Mouse (Mus musculus): ENCODE measurements at regions not wholly inside any gene's neighbourhood (a gene's known extent, or its start where the extent isn't known, plus 50 kb on each side); places are given as distances from the start of the nearest gene placed in this dataset.
A peak's percentile ranks its signal among the peaks of the same experiment; 100 is the strongest.
"Not testable (repeated sequence)": the region's sequence is repeated elsewhere in the genome, so short reads cannot be mapped to it uniquely, and the experiment has no call there.

GRCm38 (mm10) chr1:88752332-88752731 is 50.3 kb upstream of the Arl4c start:
- peak; percentile 51 to 68 for DNase-seq

- peak; percentile 82 to 83 for DNase-seq
Measured at GRCm38 (mm10) chr1:88756658-88757057, 54.6 kb upstream of the Arl4c start.

- peak; percentile 54 to 68 for DNase-seq
Measured at GRCm38 (mm10) chr1:88757162-88757561, 55.1 kb upstream of the Arl4c start.

- DNase-seq: peak; percentile 72 to 77
Measured at GRCm38 (mm10) chr1:88757746-88758145, 55.7 kb upstream of the Arl4c start.

- DNase-seq: no peak
Measured at GRCm38 (mm10) chr1:88760643-88761042, 58.6 kb upstream of the Arl4c start.

- DNase-seq: no peak
Measured at GRCm38 (mm10) chr1:88761121-88761520, 59.1 kb upstream of the Arl4c start.

GRCm38 (mm10) chr1:88763725-88764364 is 61.8 kb upstream of the Arl4c start:
- DNase-seq: peak; percentile 29 to 48

GRCm38 (mm10) chr1:88764478-88764877 is 62.5 kb upstream of the Arl4c start:
- no peak for DNase-seq

- DNase-seq: no peak
Measured at GRCm38 (mm10) chr1:88777009-88777408, 75.0 kb upstream of the Arl4c start.

- no peak for DNase-seq
Measured at GRCm38 (mm10) chr1:88780262-88780661, 78.2 kb upstream of the Arl4c start.

GRCm38 (mm10) chr1:88783083-88783482 is 81.1 kb upstream of the Arl4c start:
- DNase-seq: no peak

- no peak for DNase-seq
Measured at GRCm38 (mm10) chr1:88784866-88785620, 83.0 kb upstream of the Arl4c start.

GRCm38 (mm10) chr1:88786066-88786465 is 84.0 kb upstream of the Arl4c start:
- no peak for DNase-seq

GRCm38 (mm10) chr1:88790674-88791073 is 88.7 kb upstream of the Arl4c start:
- DNase-seq: no peak

- DNase-seq: no peak
Measured at GRCm38 (mm10) chr1:88794926-88795325, 92.9 kb upstream of the Arl4c start.

GRCm38 (mm10) chr1:88798473-88798872 is 96.5 kb upstream of the Arl4c start:
- no peak for DNase-seq

- no peak for DNase-seq
Measured at GRCm38 (mm10) chr1:88798874-88799273, 96.9 kb upstream of the Arl4c start.

GRCm38 (mm10) chr1:88799343-88799742 is 97.3 kb upstream of the Arl4c start:
- no peak for DNase-seq

- no peak for DNase-seq
Measured at GRCm38 (mm10) chr1:88799789-88800188, 97.8 kb upstream of the Arl4c start.

- peak; percentile 32 to 45 for DNase-seq
Measured at GRCm38 (mm10) chr1:88800411-88800810, 98.4 kb upstream of the Arl4c start.

- DNase-seq: not testable (repeated sequence)
Measured at GRCm38 (mm10) chr1:88801151-88801550, 99.1 kb upstream of the Arl4c start.

- peak; percentile 43 to 55 for DNase-seq
Measured at GRCm38 (mm10) chr1:88806960-88807359, 104.9 kb upstream of the Arl4c start.

- no peak for DNase-seq
Measured at GRCm38 (mm10) chr1:88807901-88808300, 105.9 kb upstream of the Arl4c start.

- no peak for DNase-seq
Measured at GRCm38 (mm10) chr1:88808508-88808907, 106.5 kb upstream of the Arl4c start.
